ENCODE assay signal across 26 mouse cellular contexts in the genomic region with DNA sequence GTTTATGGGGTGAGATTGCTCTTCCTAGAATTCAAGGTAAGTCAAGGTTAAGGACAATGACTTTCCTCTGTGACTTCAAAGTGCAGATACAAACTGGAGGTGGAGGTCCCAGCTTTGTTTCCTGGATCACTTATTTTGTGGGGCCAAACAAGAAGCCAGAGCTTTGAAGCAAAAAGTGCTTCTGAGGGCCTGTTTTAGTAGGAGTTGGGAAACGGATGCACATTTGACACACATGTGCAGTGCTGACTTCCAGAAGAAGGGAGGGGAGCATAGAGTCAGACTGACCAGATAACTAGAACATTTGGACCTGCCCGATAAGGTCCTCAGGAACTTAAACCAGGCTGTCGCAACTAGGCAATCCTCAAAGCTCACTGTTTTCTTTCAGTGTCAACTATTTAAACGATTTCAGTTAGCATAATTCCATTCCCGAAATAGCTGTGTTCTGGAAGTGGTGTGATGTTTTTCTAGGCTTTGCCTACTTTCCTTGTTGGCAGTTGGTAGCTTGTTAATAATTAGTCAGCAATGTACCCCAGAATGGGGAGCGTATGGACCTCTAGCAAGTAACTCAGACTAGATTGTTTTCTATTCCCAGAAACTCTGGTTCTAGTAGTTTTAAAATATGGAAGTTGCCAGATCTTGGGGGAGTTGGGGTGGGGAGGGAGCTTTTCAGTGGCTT. TPM values are rescaled to one million over a fixed set of nuclear protein-coding genes. Genes with fewer than 3 reads are reported as not detected.
A peak's percentile ranks its signal among the peaks of the same experiment; 100 is the strongest.
DNase-seq lines count a peak whose midpoint lies in the region; ATAC-seq and TF ChIP-seq lines count a peak whose summit lies in the region.
"Had no signal": no experiment of that assay in that cellular context is flagged by ENCODE, and none has a peak within 500 bp of the region (broad histone marks: within the 10 kb centered on the region; RNA-seq: fewer than 3 reads in every experiment).

No protein-coding gene starts in this region.

- no peaks in the 10 kb centered on the region for H3K36me3 ChIP-seq in kidney, adult 2 months (ENCODE audit: control insufficient read depth, insufficient read depth, low read length)
- H3K36me3 ChIP-seq in kidney, embryonic 15.5 days, result no peaks in the 10 kb centered on the region
- H3K36me3 ChIP-seq in thymus, adult 2 months (ENCODE audit: control insufficient read depth, insufficient read depth, low read length), result no peaks in the 10 kb centered on the region
- H3K36me3 ChIP-seq: limb, embryonic 13.5 days; lung, embryonic 15.5 days; neural tube, embryonic 15.5 days had no signal

- H3K27me3 ChIP-seq in kidney, adult 2 months (replicated peaks; ENCODE audit: control insufficient read depth, insufficient read depth, low read length), result no peaks in the 10 kb centered on the region
- no peaks in the 10 kb centered on the region for H3K27me3 ChIP-seq in kidney, embryonic 15.5 days
- no peaks in the 10 kb centered on the region for H3K27me3 ChIP-seq in thymus, adult 2 months (ENCODE audit: control insufficient read depth, insufficient read depth, low read length)
- H3K27me3 ChIP-seq: limb, embryonic 13.5 days; lung, embryonic 15.5 days; neural tube, embryonic 15.5 days had no signal

- H3K4me1 ChIP-seq in kidney, adult 2 months (ENCODE audit: control insufficient read depth, insufficient read depth, low read length), result no peaks in the 10 kb centered on the region; the same call in 1 of the 2 replicates
- H3K4me1 ChIP-seq in kidney, embryonic 15.5 days, result no peaks in the 10 kb centered on the region
- no peaks in the 10 kb centered on the region for H3K4me1 ChIP-seq in embryonic fibroblast, embryonic 13.5 days (ENCODE audit: control insufficient read depth, insufficient read depth, low read length)
- H3K4me1 ChIP-seq in thymus, adult 2 months (replicated peaks; ENCODE audit: control insufficient read depth, insufficient read depth, low read length), result no peaks in the 10 kb centered on the region
- H3K4me1 ChIP-seq: limb, embryonic 13.5 days; lung, embryonic 15.5 days had no signal

- no peak for ATAC-seq in kidney, embryonic 15.5 days (replicated peaks; ENCODE audit: low FRiP score)
- ATAC-seq: activated CD4-positive, CD25-positive, alpha-beta regulatory T cell, adult 4 months; forebrain, embryonic 16.5 days; inflammation-experienced regulatory T-cells, adult 6 months had no signal

- H3K9ac ChIP-seq in kidney, embryonic 15.5 days, result no peak overlapping the region
- H3K9ac ChIP-seq: hindbrain, embryonic 14.5 days; limb, embryonic 13.5 days; liver, embryonic 14.5 days; lung, embryonic 15.5 days; neural tube, embryonic 15.5 days had no signal

- H3K9me3 ChIP-seq in kidney, embryonic 15.5 days (replicated peaks), result no peaks in the 10 kb centered on the region
- H3K9me3 ChIP-seq: limb, embryonic 13.5 days; lung, embryonic 15.5 days; neural tube, embryonic 15.5 days had no signal

- DNase-seq in kidney, adult 2 months, result peak; percentile 70
- peak; percentile 68 for DNase-seq in layer of hippocampus, adult 9-11 months
- no peak for DNase-seq in layer of hippocampus, postnatal 25 days (ENCODE audit: extremely low spot score in 1 of 2, low spot score in 1 of 2)
- peak; percentile 61 for DNase-seq in brain, adult 2 months (ENCODE audit: low read depth, low spot score)
- DNase-seq in thymus, adult 2 months, result no peak
- DNase-seq: adrenal gland, postnatal 10 days; cerebellum, adult 8-10 months; cerebellum, postnatal 36 days; gastrocnemius, postnatal 25 days; heart, adult 2 months; heart, postnatal 4 days; lung, postnatal 4 days; right cerebral cortex, adult 18-20 months; right cerebral cortex, postnatal 4 days; thymus, postnatal 36 days had no signal

- H3K27ac ChIP-seq in kidney, adult 2 months (ENCODE audit: insufficient read depth, low read depth, low read length), result peak overlapping the region; percentile 78
- H3K27ac ChIP-seq in kidney, embryonic 15.5 days, result no peak overlapping the region
- peak overlapping the region; percentile 93 for H3K27ac ChIP-seq in embryonic fibroblast, embryonic 13.5 days (ENCODE audit: insufficient read depth, low read length)
- no peak overlapping the region for H3K27ac ChIP-seq in thymus, adult 2 months (ENCODE audit: control insufficient read depth, insufficient read depth, low read length)
- H3K27ac ChIP-seq: heart, adult 2 months; hindbrain, embryonic 14.5 days; limb, embryonic 13.5 days; liver, embryonic 14.5 days; lung, embryonic 15.5 days; neural tube, embryonic 15.5 days had no signal

- no peak for TF ChIP-seq POLR2A in kidney, adult 2 months (IDR thresholded peaks at IDR 0.05; ENCODE audit: low read depth, low read length)
- no peak for TF ChIP-seq POLR2A in embryonic fibroblast, embryonic 13.5 days (IDR thresholded peaks at IDR 0.05; ENCODE audit: low read depth, low read length)
- no peak for TF ChIP-seq POLR2A in thymus, adult 2 months (IDR thresholded peaks at IDR 0.05; ENCODE audit: control insufficient read depth, extremely low read depth, insufficient read depth, low read length, poor library complexity)

- no peak for TF ChIP-seq CTCF in kidney, adult 2 months (conservative IDR thresholded peaks at IDR 0.05; ENCODE audit: insufficient read depth, insufficient read length, low read depth, low read length)
- TF ChIP-seq CTCF in embryonic fibroblast, embryonic 13.5 days (IDR thresholded peaks at IDR 0.05; ENCODE audit: borderline replicate concordance, insufficient read depth, low read length), result no peak
- TF ChIP-seq CTCF in thymus, adult 2 months (IDR thresholded peaks at IDR 0.05; ENCODE audit: borderline replicate concordance, control insufficient read depth, extremely low read depth, insufficient read depth, low read length, poor library complexity), result no peak

- no peak overlapping the region for H3K4me2 ChIP-seq in kidney, embryonic 15.5 days
- H3K4me2 ChIP-seq: hindbrain, embryonic 14.5 days; limb, embryonic 13.5 days; lung, embryonic 15.5 days; neural tube, embryonic 15.5 days had no signal

- no peak overlapping the region for H3K4me3 ChIP-seq in kidney, adult 2 months (ENCODE audit: insufficient read depth, low read depth, low read length)
- no peak overlapping the region for H3K4me3 ChIP-seq in kidney, embryonic 15.5 days (replicated peaks)
- no peak overlapping the region for H3K4me3 ChIP-seq in embryonic fibroblast, embryonic 13.5 days (ENCODE audit: insufficient read depth, low read length)
- no peak overlapping the region for H3K4me3 ChIP-seq in thymus, adult 2 months (ENCODE audit: control insufficient read depth, insufficient read depth, low read length)
- H3K4me3 ChIP-seq: heart, adult 2 months; limb, embryonic 13.5 days; lung, embryonic 15.5 days; neural tube, embryonic 15.5 days had no signal

- WGBS in kidney, adult 2 months, result 46% methylated on average over 6 of the region's 6 CpGs
- 80% methylated on average over 6 of the region's 6 CpGs for WGBS in kidney, embryonic 15.5 days
- 90% methylated on average over 6 of the region's 6 CpGs for WGBS in thymus, adult 2 months

RNA-seq across cellular contexts. Expression of a gene that starts 22.3 kb away (rescaled TPM):
- polyA plus RNA-seq in kidney, adult 2 months (2012; rRNA removed), result 1.1 and 1.5 TPM in 2 replicates
- polyA plus RNA-seq in kidney, embryonic 15.5 days (2015; fragmentation: Nextera tagmentation; extraction: Ambion mirVana), result 6.2 and 6.9 TPM in 2 replicates
- total RNA-seq in layer of hippocampus, postnatal 25 days (2021), result 10 to 100 TPM; 83.8 to 97.0 TPM
- polyA plus RNA-seq in embryonic fibroblast, embryonic 13.5 days (2011; ENCODE audit: insufficient read length, low read depth, missing spikeins), result 12.8 and 15.9 TPM in 2 replicates
- 0.42 and 0.69 TPM in 2 replicates for polyA plus RNA-seq in thymus, adult 2 months (2012; rRNA removed)
- total RNA-seq: megakaryocyte-erythroid progenitor cell, adult 5-6 weeks had no signal
- polyA plus RNA-seq: activated CD4-positive, CD25-positive, alpha-beta regulatory T cell, adult 4 months; inflammation-experienced regulatory T-cells, adult 6 months had no signal

Comparison
In these comparisons a context has a peak if more than half of its experiments do, and no peak if none do; other contexts are left out.
1. DNase-seq: peak in kidney, adult 2 months (single experiment), layer of hippocampus, adult 9-11 months (single experiment) and brain, adult 2 months (single experiment); none in layer of hippocampus, postnatal 25 days (0 of 2) and thymus, adult 2 months (single experiment).
2. H3K27ac ChIP-seq: peak in kidney, adult 2 months (single experiment) and embryonic fibroblast, embryonic 13.5 days (single experiment); none in kidney, embryonic 15.5 days (single experiment) and thymus, adult 2 months (single experiment).